Mouse (Mus musculus) embryonic facial prominence, embryonic 15.5 days (tissue): ENCODE measurements around the gene Phldb2. TPM values are rescaled to one million over a fixed set of nuclear protein-coding genes. Genes with fewer than 3 reads are reported as not detected.

Experiments
- ATAC-seq: fragments of 200-750 bp; cut with Nextera tagmentation; 2 replicates; pipeline ENCODE4 v1.8.0; 2017; ENCODE audit warnings: low read depth, moderate TSS enrichment; ENCODE audit not compliant: insufficient number of reproducible peaks, low FRiP score, low TSS enrichment
- H3K27ac ChIP-seq: fragments of 300-500 bp; sonication (generic); replicated peaks from 2 replicates; pipeline ENCODE4 v1.5.1; 2015; ENCODE audit warnings: mild to moderate bottlenecking, inconsistent platforms
- H3K27me3 ChIP-seq: fragments of 300-500 bp; sonication (generic); 2 replicates; pipeline ENCODE4 v1.6.1; 2015; ENCODE audit warnings: inconsistent platforms
- H3K36me3 ChIP-seq: fragments of 300-500 bp; sonication (generic); 2 replicates; pipeline ENCODE4 v1.6.1; 2015; ENCODE audit warnings: mild to moderate bottlenecking, inconsistent platforms
- H3K4me1 ChIP-seq: fragments of 300-500 bp; sonication (generic); 2 replicates; pipeline ENCODE4 v1.6.1; 2015; ENCODE audit warnings: inconsistent platforms
- H3K4me2 ChIP-seq: fragments of 300-500 bp; sonication (generic); replicated peaks from 2 replicates; pipeline ENCODE4 v1.6.1; 2015; ENCODE audit warnings: mild to moderate bottlenecking, inconsistent platforms
- H3K4me3 ChIP-seq: fragments of 300-500 bp; sonication (generic); replicated peaks from 2 replicates; pipeline ENCODE4 v1.5.1; 2015; ENCODE audit warnings: mild to moderate bottlenecking, inconsistent platforms
- H3K9ac ChIP-seq: fragments of 300-500 bp; sonication (generic); 2 replicates; pipeline ENCODE4 v1.6.1; 2015; ENCODE audit warnings: inconsistent platforms
- H3K9me3 ChIP-seq: fragments of 300-500 bp; sonication (generic); replicated peaks from 2 replicates; pipeline ENCODE4 v1.6.1; 2016; ENCODE audit warnings: inconsistent platforms
- WGBS: fragments of 180-500 bp; shearing (Covaris S2); methylation state at CpG from one replicate; pipeline ENCODE4 v1.1.7; 2015; 5-methylcytosine and 5-hydroxymethylcytosine counted together
- polyA plus RNA-seq: library from polyadenylated mRNA; unstranded; fragments of >200 nt; fragmentation: Nextera tagmentation; extraction: Ambion mirVana; gene quantifications from 2 replicates; pipeline ENCODE4 v1.2.1, GENCODE M21; 2015

Gene Phldb2
- polyA plus RNA-seq, 1 experiment from 2014 or later, result 42.1 TPM

DNA sequence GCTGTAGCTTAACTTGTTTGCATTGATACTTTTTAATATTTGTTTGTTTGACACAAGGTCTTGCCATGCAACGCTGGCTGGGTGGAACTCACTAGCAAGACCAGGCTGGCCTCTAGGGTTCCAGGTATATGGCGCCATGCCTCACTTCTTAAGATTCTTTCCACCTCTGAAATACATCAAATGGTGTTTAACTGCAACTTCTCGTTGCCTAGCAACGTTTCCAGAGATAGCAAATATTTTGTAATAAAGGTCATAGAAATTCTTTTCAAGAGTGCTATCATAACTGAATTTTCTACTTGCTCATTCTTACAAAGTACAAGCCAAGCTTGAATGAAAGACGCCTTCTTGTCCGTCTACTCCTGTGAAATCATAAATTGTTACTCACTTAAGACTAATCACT lies 165.7 kb downstream of the Phldb2 start:
- Histone ChIP-seq H3K4me3 (no peak overlapping the region), H3K4me2 (no peak overlapping the region), H3K9ac (no peak overlapping the region), H3K27me3 (no peaks in the 10 kb centered on the region), H3K36me3 (peaks cover 22% of the 10 kb centered on the region; the same call in 1 of the 2 replicates), H3K27ac (no peak overlapping the region), H3K4me1 (peaks cover 3% of the 10 kb centered on the region; the same call in 1 of the 2 replicates), H3K9me3 (no peaks in the 10 kb centered on the region)
- WGBS, result 92% methylated on average over 6 of the region's 6 CpGs
- ATAC-seq, result no peak

DNA sequence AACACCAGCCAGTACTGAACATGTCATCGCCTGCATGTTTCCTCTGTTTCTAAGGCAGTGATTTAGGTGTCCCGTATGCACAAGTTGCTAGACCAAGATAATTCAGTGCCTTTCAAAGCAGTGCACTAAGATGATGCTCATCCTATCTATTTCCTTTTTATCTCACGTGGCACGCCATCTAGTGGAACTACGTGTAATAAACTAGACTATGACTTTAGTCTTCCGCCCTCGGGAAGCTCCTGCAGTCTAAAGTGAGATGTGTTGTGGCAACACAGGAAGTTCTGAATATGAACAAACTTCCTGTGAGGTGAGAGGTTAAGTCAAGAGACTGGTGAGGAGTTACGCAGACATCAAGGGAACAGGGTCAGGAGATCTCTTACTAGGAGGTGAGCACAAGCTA lies 166.8 kb downstream of the Phldb2 start:
- H3K4me3 ChIP-seq, result no peak overlapping the region
- 41% methylated on average over 8 of the region's 8 CpGs for WGBS
- H3K9ac ChIP-seq, result no peak overlapping the region
- H3K27me3 ChIP-seq, result no peaks in the 10 kb centered on the region
- H3K27ac ChIP-seq, result no peak overlapping the region
- H3K36me3 ChIP-seq, result peaks cover 23% of the 10 kb centered on the region; the same call in 1 of the 2 replicates
- H3K4me2 ChIP-seq, result no peak overlapping the region
- no peak for ATAC-seq
- H3K9me3 ChIP-seq, result no peaks in the 10 kb centered on the region
- peaks cover 3% of the 10 kb centered on the region; the same call in 1 of the 2 replicates for H3K4me1 ChIP-seq

DNA sequence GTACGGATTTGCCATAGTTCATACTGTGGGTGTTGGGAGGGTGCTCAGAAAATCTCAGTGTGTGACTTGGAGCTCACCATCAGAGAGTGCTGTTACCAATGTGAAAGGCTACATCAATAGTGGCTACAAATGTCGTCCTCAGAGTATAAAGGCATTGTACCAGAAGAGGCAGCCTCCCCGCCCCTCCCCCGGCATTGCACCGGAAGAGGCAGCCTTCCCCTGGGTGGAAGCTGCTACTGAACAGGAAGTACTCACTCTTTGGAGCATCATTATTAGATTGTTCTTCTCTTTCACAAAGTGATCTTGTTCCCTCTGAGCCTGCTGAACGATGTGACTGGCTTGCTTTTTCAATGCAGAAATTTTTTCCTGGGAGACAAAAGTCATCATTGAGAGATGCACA lies 173.4 kb downstream of the Phldb2 start:
- H3K4me2 ChIP-seq, result no peak overlapping the region
- no peak overlapping the region for H3K27ac ChIP-seq
- no peak for ATAC-seq
- no peaks in the 10 kb centered on the region for H3K4me1 ChIP-seq
- H3K4me3 ChIP-seq, result no peak overlapping the region
- peaks cover 44% of the 10 kb centered on the region for H3K36me3 ChIP-seq
- H3K9me3 ChIP-seq, result no peaks in the 10 kb centered on the region
- 72% methylated on average over 6 of the region's 6 CpGs for WGBS
- H3K9ac ChIP-seq, result no peak overlapping the region
- no peaks in the 10 kb centered on the region for H3K27me3 ChIP-seq

DNA sequence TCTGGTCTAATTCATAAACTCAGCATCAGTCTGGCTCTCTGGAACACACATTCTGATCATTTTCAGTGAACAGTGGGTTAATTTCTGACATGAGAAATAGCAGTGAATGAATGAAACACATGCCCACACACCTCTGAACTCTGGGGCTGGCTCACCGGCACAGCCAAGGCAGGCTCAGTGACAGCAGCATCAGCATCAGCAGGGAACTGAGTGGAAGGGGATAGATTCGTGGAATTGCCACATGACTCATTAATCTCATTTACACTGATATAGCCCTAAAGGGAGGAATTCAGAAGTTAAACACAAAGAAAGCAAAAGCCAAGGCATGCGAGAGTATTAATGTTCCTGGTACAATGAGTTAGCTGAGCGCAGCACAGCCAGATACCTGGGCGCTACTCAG lies 178.6 kb downstream of the Phldb2 start:
- H3K4me2 ChIP-seq, result no peak overlapping the region
- no peak overlapping the region for H3K4me3 ChIP-seq
- peaks cover 58% of the 10 kb centered on the region for H3K36me3 ChIP-seq
- no peaks in the 10 kb centered on the region for H3K4me1 ChIP-seq
- H3K9ac ChIP-seq, result no peak overlapping the region
- no peak overlapping the region for H3K27ac ChIP-seq
- WGBS, result 89% methylated on average over 5 of the region's 5 CpGs
- no peaks in the 10 kb centered on the region for H3K9me3 ChIP-seq
- no peak for ATAC-seq
- no peaks in the 10 kb centered on the region for H3K27me3 ChIP-seq

DNA sequence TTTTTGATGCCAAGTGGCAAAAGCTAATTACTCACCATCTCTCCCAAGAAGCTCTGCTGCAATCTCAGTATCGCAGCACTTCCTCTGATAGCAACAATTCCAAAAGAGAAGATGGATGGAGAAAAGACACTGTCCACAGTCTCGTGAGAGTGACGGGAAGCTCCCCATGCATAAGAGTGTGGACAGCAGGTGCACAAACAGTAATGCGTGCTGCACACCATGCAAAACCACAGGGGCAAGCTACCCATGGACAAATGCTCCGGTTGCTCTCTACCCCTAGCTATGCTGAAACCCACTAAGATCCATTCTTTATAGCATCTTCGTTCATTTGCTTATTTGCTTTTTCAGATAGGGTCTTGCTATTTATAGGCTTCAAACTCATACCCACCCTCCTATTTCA lies 182.5 kb downstream of the Phldb2 start:
- Histone ChIP-seq H3K4me3 (no peak overlapping the region), H3K9me3 (no peaks in the 10 kb centered on the region), H3K9ac (no peak overlapping the region), H3K36me3 (peaks cover 41% of the 10 kb centered on the region), H3K4me2 (no peak overlapping the region), H3K27me3 (no peaks in the 10 kb centered on the region), H3K4me1 (0 out of 2 replicates have a peak, but pooled peaks cover 3% of the 10 kb centered on the region), H3K27ac (no peak overlapping the region)
- WGBS, result 95% methylated on average over 6 of the region's 6 CpGs
- ATAC-seq, result no peak

DNA sequence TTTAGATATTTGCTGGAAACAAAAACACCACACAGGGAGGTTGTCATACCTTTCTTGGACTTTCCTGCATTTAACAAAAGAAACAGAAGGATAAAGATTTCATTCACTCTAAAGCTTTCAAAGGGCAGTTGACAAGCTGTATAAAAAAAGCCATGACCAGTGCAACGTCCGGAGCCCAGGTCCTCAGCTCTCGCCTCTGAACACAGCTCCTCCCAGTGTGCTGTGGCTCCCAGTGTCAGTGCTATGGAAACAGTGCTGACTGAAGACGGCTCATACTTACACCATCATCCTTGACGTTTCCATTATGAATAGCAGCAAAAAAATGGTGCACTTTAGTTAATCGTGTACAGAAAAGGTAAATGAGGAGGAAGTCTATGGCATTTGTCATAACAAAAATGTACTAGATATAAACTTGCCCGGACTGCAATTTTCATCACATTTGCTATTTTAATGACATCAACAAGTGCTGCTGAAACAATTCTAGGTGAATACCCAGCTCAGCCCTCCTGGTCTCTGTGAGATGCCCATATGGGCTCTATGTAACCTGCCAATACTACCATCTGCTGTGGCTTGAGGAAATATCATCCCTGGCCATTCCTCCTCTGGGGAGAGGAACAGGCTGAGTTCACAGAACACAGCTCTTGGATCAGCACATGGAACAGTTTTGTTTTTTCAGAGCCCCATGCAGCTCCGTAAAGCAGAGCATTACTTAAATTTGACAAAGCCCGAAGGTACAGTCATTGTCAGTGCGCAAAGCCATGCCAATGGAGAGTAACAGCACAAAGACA lies 185.4 kb downstream of the Phldb2 start:
- Histone ChIP-seq H3K9me3 (no peaks in the 10 kb centered on the region), H3K4me1 (0 out of 2 replicates have a peak, but pooled peaks cover 6% of the 10 kb centered on the region), H3K9ac (no peak overlapping the region), H3K4me3 (no peak overlapping the region), H3K27ac (peak overlapping the region; percentile 28), H3K27me3 (no peaks in the 10 kb centered on the region), H3K36me3 (peaks cover 23% of the 10 kb centered on the region), H3K4me2 (no peak overlapping the region)
- 70% methylated on average over 10 of the region's 10 CpGs for WGBS
- no peak for ATAC-seq

DNA sequence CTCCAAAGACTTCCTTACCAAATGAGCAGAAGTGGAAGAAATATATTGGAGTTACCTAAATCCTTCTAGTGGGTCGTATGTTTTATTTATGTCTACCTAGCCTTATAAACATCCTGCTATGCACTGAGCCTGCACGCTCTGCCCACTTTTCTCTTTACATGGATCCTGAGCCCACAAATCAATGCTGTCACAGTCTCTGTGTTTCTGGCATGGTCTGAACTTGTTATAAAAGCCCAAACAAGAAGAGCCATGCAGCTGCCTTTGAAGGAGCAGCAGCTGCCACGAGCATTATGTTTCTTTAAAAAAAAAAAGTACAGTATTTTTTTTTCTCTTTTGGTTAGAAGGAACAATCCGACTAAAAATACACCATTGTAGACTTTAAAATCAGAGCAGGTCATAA lies 186.0 kb downstream of the Phldb2 start:
- Histone ChIP-seq H3K27me3 (no peaks in the 10 kb centered on the region), H3K27ac (peak overlapping the region; percentile 12), H3K36me3 (peaks cover 27% of the 10 kb centered on the region), H3K4me3 (no peak overlapping the region), H3K9me3 (no peaks in the 10 kb centered on the region), H3K4me2 (no peak overlapping the region), H3K9ac (no peak overlapping the region), H3K4me1 (0 out of 2 replicates have a peak, but pooled peaks cover 6% of the 10 kb centered on the region)
- no peak for ATAC-seq
- 47% methylated on average over 4 of the region's 4 CpGs for WGBS

DNA sequence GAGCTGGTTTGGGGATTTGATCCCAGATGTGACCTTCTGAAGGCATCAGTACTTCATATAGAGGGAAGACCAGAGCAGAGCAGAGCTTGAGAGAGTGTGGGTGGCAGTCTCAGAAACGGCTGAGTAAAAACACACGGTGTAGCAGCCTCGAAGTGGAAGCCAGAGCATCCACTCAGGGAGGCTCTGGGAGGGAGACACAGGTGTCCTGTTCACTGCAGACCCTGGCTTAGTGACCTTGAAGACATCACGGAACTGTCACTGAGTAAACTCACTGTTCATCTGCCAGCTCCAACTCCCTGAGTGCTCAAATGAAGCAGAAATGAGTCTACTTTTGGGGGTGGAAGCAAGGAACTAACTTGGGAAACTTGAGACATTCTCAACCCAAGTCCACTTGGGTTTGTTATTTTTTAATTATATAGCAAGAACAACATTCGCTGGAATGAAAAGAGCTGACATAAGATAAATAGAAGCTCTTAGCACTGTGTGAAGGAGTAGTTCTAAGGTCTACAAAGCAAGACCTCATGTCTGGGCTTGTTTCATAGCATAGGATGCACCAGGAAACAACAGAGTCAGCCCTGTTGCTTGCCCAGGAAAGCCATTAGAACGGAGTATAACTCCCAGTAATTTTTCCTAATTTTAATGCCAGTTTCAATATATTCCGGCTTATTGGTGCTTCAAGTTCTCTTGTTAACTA lies 187.4 kb downstream of the Phldb2 start:
- no peak overlapping the region for H3K4me2 ChIP-seq
- 67% methylated on average over 7 of the region's 7 CpGs for WGBS
- no peak for ATAC-seq
- no peak overlapping the region for H3K4me3 ChIP-seq
- no peak overlapping the region for H3K27ac ChIP-seq
- H3K27me3 ChIP-seq, result no peaks in the 10 kb centered on the region
- no peaks in the 10 kb centered on the region for H3K9me3 ChIP-seq
- H3K4me1 ChIP-seq, result 0 out of 2 replicates have a peak, but pooled peaks cover 6% of the 10 kb centered on the region
- no peak overlapping the region for H3K9ac ChIP-seq
- H3K36me3 ChIP-seq, result peaks cover 19% of the 10 kb centered on the region

DNA sequence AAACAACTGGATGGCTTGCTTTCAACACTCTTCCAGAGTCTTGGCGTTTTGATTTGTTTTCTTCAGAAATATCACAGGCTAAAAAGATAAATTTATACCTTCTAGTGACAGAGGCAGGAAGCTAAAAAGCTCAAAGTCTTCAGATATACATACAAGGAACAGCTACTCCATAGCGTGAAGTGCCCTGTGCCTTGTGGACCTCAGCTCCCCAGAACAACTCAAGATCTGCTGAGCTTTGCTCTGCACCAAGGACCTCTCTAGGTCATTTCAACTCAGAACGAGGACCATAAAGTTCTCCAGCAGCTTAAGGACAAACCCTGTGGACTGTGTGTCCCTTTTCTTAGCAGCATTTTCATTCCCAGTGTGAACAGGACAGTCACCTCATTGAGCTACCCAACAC lies 188.3 kb downstream of the Phldb2 start:
- H3K9me3 ChIP-seq, result no peaks in the 10 kb centered on the region
- H3K27me3 ChIP-seq, result no peaks in the 10 kb centered on the region
- no peak overlapping the region for H3K27ac ChIP-seq
- H3K4me1 ChIP-seq, result 0 out of 2 replicates have a peak, but pooled peaks cover 6% of the 10 kb centered on the region
- 94% methylated on average over 3 of the region's 3 CpGs for WGBS
- H3K4me3 ChIP-seq, result no peak overlapping the region
- peaks cover 19% of the 10 kb centered on the region; the same call in 1 of the 2 replicates for H3K36me3 ChIP-seq
- H3K9ac ChIP-seq, result no peak overlapping the region
- no peak for ATAC-seq
- H3K4me2 ChIP-seq, result no peak overlapping the region

DNA sequence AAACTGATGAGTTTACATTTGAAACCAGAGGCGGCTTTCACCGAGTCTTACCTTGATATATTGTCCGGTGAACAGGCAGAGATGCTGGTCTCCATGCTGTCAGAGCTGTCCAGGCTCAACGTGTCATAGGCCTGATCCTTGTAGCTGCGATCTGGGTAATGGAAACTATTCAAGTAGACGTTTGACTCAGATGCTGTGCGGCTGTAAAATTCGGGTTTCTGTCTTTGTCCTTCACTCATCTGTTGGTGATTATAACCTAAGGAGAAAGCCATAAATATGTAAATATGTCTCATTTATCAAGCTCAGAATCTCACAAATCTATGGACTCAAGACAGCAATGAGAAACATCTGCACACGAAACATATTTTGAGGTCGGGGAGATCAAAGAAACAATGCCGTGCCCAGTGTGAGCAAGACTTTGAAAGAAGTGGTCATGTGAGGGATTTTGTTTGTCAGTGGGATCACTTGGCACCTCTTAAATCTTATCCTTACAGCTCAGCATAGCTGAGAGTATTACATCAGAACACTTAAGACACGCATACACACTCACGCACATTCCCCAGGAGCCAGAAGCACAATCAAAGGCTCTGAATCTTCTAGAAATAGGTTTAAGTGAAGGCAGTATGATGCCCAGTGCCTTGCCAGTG lies 190.4 kb downstream of the Phldb2 start:
- Histone ChIP-seq H3K4me2 (no peak overlapping the region), H3K27ac (peak overlapping the region; percentile 17; the same call in 1 of the 2 replicates), H3K36me3 (peaks cover 13% of the 10 kb centered on the region; the same call in 1 of the 2 replicates), H3K27me3 (no peaks in the 10 kb centered on the region), H3K4me1 (0 out of 2 replicates have a peak, but pooled peaks cover 6% of the 10 kb centered on the region), H3K4me3 (no peak overlapping the region), H3K9ac (no peak overlapping the region), H3K9me3 (no peaks in the 10 kb centered on the region)
- 62% methylated on average over 13 of the region's 13 CpGs for WGBS
- ATAC-seq, result no peak

DNA sequence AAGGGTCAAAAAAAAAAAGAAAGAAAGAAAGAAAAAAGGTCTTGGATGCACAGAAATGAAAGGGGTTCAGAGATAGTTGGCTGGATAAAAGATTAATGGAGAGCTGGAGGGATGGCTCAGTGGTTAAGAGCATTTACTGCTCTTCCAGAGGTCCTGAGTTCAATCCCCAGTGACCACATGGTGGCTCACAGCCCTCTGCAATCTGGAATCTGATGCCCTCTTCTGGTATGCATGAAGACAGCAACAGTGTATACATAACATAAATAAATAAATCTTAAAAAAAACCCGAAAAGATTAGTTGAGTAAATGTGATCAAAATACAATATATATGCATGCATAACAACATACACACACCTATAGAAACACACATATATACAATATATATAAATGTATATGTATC lies 192.0 kb downstream of the Phldb2 start:
- no peak for ATAC-seq
- H3K9me3 ChIP-seq, result no peaks in the 10 kb centered on the region
- no peak overlapping the region for H3K4me3 ChIP-seq
- 0 out of 2 replicates have a peak, but pooled peaks cover 6% of the 10 kb centered on the region for H3K4me1 ChIP-seq
- H3K36me3 ChIP-seq, result peaks cover 18% of the 10 kb centered on the region
- no peak overlapping the region for H3K9ac ChIP-seq
- no peaks in the 10 kb centered on the region for H3K27me3 ChIP-seq
- WGBS, result 75% methylated on average over 1 of the region's 1 CpGs
- no peak overlapping the region for H3K27ac ChIP-seq
- H3K4me2 ChIP-seq, result no peak overlapping the region
